Mouse (Mus musculus): ENCODE results near the gene Csk.

DNA sequence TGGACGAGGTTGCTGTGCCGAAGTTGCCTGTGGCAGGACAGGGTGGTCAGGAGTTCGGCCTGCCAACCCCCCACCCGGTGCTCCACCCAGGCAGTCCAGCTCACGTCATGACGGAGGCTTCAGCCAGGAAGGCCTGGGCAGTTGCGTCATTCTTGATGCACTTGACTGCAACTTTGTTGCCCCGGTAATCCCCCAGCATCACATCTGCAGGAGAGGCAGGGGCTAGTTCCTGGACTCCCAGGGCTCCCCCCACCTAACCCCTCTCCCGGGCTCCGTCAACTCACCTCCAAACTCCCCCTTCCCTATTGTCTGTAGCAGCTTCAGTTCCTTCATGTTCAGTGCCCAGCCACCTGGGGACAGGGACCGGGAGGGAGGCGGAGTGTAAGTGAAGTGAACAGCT is 24.7 kb downstream of the Csk start:
- TF ChIP-seq CTCF (IDR thresholded peaks at IDR 0.05; ENCODE audit: extremely low read depth, insufficient read depth, low read length), result no peak
- no peak for TF ChIP-seq POLR2A (IDR thresholded peaks at IDR 0.05; ENCODE audit: extremely low read depth, insufficient read depth, low read length)
